Mouse (Mus musculus) G1E (cell line): ENCODE measurements at regions not wholly inside any gene's neighbourhood (a gene's known extent, or its start where the extent isn't known, plus 50 kb on each side); places are given as distances from the start of the nearest gene placed in this dataset.

Source experiments
- CTCF ChIP-seq: IDR thresholded peaks from 2 replicates; pipeline ENCODE4 v1.5.1; 2012; ENCODE audit warnings: low read depth, low read length, inconsistent platforms, mixed read lengths
- GATA1 ChIP-seq: IDR thresholded peaks from 2 replicates; pipeline ENCODE4 v1.6.1; 2012; ENCODE audit warnings: borderline replicate concordance, low read length, inconsistent platforms, mixed read lengths
- GATA2 ChIP-seq: IDR thresholded peaks from 2 replicates; pipeline ENCODE4 v1.6.1; 2012; ENCODE audit warnings: low read depth, low read length, inconsistent platforms, borderline replicate concordance
- POLR2AphosphoS5 ChIP-seq: IDR thresholded peaks from 2 replicates; pipeline ENCODE4 v1.6.1; 2012; ENCODE audit warnings: low read depth, low read length, inconsistent platforms; ENCODE audit not compliant: insufficient replicate concordance

- TF ChIP-seq CTCF (no peak), POLR2AphosphoS5 (no peak), GATA1 (no peak), GATA2 (no peak)
Measured at GRCm38 (mm10) chr4:33823850-33824249, 100.5 kb upstream of the Cnr1 start.
